Mouse (Mus musculus) frontal cortex, adult (tissue): ENCODE measurements around the gene Plk3.

Source experiments
- ATAC-seq: cut with Nextera tagmentation; 2 replicates; pipeline ENCODE4 v1.9.2; 2017; ENCODE audit warnings: mild to moderate bottlenecking, moderate library complexity, mixed read lengths; ENCODE audit not compliant: low TSS enrichment

The Plk3 gene

DNA sequence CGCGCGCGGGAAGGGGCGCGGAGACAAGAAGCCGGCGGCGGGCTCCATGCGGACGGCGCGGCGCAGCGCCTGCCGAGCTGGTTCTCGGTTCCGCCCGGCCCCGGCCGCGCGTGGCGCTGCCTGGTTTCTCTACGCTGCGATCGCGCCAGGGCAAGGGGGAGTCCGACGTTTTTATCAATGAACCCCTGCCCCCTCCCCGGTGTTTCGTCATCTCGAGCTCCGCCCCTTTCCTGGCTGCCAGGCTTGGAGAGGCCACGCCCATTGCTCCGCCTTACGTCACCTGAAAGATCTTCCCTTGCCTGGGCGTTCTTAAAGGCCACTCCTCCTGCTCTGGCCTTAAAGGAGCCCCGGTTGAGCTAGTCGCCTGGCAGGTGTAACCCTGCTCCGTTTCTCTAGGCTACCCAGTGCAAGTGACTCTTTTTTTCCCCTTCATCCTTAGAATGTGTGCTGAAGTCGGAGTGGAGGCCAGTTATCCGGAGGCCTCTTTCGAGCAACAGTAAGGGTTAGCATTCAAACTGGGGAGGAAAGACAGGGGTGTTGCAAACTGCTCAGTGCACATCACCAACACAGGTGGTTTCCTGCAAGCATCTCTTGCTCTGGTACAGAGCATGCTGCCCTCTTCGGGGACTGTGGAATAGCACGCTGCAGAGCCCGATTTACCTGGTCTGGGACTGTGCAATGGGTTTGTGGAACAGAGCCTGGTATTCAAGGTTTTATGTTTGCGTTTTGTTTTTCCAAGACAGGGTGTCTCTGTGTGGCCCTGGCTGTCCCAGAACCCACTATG lies at the start of gene Plk3:
Gene Plk3 (minus strand): TSS at position 147 of the 784 bp plus-strand sequence.
- peak; percentile 90 for ATAC-seq

DNA sequence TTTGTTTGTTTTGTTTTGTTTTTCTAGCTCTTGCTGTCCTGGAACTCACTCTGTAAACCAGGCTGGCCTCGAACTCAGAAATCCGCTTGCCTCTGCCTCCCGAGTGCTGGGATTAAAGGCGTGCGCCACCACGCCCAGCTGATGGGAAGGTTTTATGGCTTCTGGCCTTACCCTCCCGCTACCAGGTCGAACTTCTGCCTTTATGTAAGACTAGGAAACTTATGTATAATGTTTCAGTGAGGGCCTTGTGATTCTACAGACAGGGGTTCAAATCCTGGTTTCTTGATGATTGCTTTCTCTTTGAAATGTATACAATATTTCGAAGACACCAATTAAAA lies 49.0 kb upstream of the Plk3 start:
- 0 out of 2 replicates have a peak, but pooled peaks have one; percentile 47 for ATAC-seq

DNA sequence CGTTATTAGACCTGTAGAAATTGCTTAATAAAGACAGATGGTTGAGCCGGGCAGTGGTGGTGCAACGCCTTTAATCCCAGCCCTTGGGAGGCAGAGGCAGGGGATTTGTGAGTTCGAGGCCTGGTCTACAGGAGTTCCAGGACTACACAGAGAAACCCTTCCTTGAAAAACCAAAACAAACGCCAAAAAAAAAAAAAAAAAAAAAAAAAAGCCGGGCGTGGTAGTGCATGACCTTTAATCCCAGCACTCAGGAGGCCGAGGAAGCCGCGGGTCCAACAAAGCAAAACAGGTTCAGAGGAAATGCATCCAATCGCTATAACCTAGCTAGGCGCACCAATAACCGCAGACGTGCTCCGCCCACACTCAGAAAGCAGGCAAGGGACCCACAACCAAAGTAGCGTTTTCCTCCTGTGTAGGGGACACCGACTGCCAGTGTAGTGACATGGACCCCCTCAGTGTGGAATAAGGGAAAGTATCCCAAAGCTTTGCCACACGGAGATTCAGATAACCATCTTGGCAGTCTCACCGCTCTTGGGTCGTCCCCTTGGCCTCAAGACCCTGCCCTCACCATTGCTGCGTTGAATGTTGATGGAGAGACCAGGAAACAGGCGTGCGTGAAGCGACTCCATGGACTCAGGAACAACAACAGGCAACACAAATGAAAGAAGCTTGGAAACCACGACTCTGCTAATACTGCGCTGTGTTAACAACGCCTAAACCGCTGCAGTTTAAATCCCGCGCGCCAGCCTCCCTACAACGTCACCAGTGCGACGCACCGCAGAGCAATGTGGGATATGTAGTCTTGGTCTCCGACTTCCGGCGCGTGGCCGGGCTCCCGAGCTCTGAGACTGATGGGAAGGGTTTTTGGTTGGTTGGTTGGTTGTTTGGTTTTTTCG lies 48.3 kb upstream of the Plk3 start, which contains the start of gene Kif2c:
Gene Kif2c (minus strand): TSS at position 777 of the 896 bp plus-strand sequence.
- ATAC-seq, result peak; percentile 100

DNA sequence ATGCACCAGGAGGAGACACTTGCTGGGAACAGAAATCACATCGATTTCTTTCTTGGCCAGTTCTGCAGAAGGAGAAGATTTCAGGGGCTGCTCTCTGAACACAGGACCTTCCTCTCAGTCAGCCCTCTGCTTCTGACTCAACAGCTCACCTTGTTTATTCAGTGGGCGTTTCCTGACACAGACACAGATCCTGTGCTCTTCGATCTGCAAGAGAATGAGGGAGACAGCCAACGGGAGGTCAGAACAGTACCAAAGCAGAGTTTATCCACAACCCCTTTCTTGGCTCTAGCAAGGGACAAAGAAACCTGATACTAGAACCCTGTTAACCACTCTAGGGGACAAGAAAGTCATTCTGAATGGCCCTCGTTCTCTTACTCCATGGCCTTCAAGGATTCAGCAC lies 36.2 kb upstream of the Plk3 start:
- ATAC-seq, result no peak

DNA sequence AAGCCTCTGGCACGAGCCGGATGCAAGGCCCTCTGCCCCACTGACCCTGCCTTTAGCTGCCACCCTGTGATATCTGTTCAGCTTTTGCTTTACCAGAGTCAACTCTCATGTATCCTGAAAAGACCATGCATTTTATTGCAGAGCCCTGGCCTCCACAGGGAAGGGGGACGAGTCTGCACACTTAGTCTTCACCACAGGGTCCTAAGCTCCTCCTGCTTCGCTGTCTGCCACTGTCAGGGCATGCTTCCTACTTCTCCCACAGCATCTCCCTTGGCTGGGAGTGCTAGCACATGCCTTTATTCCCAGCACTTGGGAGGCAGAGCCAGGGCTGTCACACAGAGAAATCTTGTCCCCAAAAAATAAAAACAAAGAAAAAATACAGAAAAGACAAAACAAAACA lies 27.4 kb upstream of the Plk3 start:
- no peak for ATAC-seq

DNA sequence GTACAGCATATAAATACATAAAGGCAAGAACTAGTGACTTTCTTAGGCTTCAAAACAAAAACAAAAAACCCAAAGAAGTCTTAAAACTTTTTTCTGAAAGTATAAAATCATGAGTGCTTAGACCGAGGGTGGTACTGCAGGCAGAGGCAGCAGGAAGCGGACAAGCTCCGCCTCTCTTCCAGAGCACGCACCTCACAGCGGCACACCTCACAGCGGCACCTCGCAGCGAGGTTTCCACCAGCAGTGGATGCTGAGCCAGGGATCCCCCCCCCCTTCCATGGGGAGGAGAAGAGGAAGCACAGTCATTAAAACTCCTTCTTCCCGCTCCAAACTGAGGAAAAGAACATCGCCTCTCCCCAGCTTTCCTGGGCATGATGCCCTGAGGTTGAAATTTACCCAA lies 25.9 kb upstream of the Plk3 start:
- ATAC-seq, result no peak

DNA sequence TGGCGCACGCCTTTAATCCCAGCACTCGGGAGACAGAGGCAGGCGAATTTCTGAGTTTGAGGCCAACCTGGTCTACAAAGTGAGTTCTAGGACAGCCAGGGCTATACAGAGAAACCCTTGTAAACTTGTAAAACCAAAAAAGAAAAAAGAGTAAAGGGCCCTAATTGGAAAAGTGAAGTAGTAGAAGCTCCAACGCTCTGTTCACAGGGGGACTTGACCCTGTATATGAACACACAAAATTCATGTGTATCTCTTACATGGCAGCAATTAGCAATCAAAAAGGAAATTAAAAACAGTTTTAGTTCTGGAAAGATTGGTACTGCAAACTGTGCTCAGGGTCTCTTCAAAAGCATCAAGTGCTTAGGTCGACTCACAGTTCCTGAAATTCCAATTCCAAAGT lies 22.6 kb upstream of the Plk3 start:
- no peak for ATAC-seq

DNA sequence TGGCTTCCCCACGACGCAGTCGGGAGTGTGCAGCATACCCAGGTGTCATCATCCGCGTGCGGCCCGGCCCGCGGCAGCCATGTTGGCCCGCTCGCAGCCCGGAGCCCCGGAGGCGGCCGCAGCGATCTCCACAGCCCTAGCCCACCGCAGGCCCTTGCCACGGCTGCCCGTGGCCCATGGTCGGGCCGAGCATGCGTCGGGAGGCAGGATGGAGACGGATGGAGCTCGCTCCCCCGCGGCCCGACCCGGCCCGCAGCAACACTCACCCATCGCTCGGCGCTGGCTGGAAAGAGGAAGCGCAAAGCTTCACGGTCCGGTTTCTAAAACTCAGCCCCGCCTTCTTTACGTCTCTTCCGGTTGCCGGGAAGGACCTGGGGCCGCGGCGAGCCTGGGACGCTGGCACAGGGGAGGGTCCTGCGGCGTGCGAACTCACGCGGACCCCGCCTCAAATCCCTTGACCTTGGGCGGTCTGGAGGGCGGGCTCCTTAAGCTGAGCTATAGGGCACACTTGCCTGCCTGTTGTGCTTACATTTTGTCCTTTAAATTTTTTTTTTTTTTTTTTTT lies 22.1 kb upstream of the Plk3 start, which contains the start of gene Rps8:
Gene Rps8 (minus strand): TSS at position 452 of the 564 bp plus-strand sequence.
- peak; percentile 96 for ATAC-seq

DNA sequence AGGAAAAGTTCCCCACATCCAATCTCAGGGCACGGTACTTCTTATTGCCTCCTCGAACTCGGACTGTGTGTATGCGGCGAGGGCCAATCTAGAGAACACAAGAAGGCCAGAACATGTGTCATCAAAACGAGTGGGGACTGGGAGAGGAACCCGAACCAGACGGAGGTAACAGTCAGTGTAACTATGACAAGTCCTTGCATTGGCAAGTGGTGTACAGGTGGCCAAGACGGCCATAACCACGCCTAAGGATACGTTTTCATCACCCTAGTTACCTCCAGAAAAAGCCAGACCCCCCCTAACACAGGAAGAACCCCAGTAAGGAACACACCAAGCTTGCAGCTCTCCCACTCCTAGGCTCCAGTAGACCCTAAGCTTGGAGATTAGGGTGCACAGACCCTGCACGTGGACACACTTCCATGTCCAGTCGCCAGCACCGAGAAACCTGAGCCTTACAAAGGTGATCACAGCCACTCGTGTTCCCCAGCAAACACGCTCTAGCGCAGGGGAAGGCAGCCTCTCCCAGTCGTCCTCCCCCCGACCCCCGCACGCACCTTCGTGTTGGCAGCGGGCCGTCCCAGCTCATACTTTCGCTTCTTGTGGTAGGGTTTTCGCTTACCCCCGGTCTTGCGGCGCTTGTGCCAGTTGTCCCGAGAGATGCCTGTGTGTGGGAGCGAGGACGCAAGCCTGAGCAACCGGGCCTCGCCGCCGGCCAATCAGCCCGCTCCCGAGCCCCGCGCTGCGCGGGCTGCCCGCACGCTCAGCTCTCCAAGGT lies 21.4 kb upstream of the Plk3 start:
- no peak for ATAC-seq

DNA sequence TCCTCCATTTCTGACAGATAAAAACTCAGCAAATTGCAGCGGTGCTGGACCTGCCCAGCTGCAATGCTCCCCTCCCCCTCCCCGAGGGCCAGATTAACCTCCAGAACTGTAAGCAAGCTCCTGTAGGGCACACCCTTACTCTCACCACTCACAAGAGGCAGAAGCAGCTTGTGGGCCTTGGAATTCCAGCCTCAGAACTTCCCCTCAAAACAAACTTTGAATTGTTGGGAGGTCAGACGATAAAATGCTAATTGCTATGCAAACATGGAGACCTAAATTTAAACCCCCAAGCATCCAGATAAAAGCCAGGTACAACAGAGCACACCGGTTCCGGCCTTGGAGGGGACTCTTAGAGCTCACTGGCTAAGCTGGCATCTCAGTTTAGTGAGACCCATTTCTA lies 19.0 kb upstream of the Plk3 start:
- ATAC-seq, result no peak

DNA sequence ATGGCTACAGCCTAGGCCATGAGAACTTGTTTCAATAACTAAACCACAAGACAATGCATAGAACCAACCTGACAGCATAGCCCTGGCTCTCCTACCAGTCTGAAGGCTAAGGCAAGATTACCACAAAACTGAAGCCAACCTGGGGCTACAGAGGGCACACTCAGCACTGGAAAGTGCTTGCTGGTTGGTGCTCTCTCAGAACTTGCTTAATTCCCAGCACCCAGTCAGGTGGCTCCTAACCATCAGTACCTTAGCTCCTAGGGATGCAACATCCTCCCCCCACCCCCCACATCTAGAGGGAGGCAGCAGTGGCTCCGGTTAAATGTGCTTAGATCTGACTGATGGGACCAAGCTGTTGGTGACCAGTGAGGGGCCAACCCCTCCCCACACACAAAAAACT lies 17.7 kb upstream of the Plk3 start:
- no peak for ATAC-seq

DNA sequence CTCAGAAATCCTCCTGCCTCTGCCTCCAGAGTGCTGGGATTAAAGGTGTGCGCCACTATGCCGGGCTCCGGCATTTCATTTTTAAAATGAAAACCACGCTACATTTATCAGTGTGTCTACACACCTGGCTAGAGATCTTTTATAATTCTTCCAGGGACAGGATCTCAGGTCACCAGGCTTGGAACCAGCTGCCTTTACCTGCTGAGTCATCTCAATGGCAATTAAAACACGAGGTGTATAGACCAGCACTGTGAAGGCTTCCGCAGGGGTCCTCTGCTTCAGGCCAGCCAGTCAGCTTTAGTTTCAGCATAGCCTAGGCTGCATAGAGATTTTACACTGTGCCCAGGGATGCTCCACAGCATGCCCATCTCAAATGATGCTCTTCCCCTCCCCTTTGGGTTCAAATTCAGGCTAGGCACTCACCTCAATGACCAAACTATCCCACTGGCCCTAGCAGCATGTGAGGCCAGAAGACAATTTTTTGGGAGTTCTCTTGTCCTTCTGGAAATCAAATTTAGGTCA lies 16.5 kb upstream of the Plk3 start:
- no peak for ATAC-seq

DNA sequence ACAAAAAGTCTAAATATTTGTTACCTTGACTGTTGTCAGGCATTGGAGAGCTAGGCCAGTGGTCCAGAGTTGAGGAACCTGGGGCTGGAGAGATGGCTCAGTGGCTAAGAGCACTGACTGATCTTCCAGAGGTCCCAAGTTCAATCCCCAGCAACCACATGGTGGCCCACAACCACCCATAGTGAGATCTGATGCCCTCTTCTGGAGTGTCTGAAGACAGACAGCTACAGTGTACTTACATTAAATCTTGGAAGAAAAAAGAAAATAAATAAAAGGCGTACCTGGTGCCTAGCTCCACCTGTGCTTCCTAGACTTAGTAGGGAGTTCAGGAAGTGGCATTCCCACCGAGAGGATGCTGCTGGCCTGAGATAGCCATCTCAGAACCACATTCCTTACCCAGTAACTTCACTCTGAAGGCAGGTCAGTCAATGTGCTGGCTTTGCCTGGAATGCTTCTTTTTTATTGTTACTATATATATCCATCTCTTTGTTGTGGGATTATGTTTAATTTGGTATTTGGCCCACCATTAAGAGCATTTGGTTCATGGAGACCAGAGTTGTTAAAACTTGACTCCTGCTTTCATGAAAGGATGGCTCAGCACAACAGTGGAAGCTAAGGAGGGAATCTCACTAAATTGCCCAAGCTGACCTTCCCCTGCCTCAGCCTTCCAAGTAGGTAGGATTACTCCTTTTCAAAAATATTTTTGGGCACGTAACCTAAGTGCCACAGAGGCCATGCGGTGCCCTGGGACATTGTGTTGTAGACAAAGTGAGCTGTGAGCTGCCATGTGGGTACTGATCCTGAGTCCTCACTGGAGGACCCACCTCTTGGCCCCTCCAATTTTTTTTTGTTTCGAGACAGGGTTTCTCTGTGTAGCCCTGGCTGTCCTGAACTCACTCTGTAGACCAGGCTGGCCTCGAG lies 15.8 kb upstream of the Plk3 start:
- no peak for ATAC-seq

DNA sequence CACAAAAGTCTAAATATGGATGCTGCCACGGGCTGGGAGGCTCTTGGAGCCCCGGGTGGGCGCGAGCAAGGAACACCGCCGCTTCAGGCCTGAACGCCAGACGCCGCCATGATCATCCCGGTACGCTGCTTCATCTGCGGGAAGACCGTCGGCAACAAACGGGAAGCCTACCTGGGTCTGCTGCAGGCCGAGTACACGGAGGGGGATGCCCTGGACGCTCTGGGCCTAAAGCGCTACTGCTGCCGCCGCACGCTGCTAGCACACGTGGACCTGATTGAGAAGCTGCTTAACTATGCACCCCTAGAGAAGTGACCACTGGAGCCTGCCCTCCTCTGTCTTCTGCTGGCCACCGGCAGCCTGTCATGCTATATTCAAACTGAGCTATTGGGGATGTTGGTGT lies 15.1 kb upstream of the Plk3 start:
- ATAC-seq, result no peak

DNA sequence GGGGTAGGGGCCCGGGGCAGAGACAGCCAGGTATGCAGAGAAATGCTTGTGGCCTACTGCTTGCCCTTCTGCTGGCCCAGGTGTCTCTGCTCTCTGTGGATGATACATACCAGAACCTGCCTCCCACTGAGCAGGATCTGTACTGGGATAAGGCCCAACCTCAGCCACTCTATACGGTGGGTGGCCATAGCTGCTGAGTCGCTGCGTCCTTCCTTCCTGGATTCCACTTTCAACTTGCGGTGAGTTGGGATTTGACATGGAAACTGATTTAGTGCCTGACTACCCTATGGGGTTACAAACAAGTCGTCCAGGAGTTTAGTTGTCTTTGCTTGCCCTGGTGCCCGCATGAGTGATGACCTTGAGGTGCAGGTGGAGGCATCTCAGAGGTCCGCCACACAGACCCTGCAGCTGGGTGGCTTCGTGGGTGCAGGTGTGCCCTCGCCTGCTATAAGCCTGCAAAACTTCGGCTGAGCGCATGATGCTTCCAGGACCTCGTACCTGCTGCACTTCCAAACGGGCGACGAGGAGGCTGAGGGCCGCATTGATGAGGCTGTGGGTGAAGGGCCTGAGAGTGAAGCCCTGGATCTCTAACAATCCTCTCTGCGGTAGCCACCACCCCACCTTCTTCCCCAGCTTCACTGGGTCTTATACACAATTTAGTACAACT lies 14.4 kb upstream of the Plk3 start:
- ATAC-seq, result no peak

DNA sequence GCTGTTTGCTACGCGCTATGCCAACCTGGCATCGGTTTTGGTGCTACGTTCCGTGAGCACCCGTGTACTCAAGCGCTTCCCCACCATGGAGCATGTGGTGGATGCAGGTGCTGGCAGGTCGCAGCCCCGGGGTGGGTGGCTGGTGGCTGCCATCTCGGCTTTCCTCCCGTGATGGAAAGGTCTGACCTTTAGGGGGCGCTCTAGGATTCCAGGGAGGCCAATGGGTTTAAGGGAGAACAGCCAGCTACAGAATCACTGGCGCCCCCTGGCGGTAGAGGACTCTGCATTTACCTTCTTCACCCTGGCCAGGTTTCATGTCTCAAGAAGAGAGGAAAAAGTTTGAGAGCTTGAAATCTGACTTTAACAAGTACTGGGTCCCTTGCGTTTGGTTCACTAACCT lies 12.4 kb upstream of the Plk3 start:
- ATAC-seq, result peak; percentile 69

DNA sequence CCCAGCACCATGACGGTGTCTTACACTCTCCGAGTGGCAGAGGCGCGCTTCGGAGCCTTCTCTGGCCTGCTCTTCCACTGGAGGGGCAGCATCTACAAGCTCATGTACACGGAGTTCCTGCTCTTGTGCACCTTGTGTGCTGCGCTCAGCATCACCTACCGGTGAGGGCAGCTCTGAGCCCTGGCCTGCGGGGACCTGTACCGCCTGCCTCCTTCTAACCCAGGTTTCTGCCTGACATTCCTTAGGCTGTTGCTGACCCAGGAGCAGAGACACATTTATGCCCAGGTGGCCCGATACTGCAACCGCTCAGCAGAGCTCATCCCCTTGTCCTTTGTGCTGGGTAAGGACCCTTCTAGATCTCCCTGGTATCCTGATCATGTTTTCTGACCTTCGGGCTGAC lies 11.5 kb upstream of the Plk3 start:
- no peak for ATAC-seq

DNA sequence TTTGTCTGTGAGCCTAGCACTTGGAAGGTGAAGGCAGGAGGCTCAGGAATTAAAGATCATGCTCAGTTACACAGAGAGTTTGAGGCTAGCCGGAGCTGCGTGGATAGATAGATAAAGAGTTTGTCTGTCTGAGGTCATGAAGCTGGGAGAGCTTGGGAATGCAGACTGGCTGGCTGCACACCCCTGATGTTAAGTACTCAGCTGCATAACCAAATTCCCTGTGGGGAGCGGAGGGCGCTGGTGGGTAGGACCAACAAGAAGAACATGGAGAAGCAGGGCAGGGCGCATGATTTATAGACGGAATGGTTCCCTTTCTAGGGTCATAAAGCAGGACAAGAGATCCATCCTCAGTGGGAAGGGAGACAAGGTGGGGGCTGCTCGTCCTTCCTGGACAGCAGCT lies 9.3 kb upstream of the Plk3 start:
- ATAC-seq, result no peak

DNA sequence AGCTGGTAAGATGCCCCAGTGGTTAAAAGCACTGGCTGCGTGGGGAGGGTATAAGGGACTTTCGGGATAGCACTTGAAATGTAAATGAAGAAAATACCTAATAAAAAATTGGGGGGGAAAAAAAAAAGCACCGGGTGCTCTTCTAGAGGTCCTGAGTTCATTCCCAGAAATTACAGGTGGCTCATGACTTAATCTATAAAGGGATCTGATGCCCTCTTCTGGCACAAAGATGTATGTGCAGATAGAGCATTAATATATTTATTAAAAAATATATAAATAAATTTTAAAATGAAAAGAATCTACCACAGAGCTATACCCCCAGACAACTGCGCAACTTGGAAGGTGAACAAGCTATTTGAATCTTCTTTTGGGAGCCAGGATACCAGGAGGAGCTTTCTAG lies 6.8 kb upstream of the Plk3 start:
- ATAC-seq, result no peak

DNA sequence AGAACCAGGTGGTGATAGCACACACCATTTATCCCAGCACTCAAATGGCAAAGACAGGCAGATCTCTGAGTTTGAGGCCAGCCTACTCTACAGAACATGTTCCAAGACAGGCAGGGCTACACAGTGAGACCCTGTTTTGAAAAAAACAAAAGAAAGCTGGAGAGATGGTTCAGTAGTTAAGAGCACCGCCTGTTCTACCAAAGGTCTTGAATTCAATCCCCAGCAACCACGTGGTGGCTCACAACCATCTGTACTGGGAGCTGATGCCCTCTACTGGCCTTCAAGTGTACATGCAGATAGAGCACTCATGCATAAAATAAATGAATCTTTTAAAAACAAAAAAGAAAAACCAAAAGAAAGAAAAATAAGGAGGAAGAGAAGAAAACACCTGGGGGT lies 5.5 kb upstream of the Plk3 start:
- ATAC-seq, result no peak
